Mouse (Mus musculus): ENCODE results near the gene Ccdc103. TPM values are rescaled to one million over a fixed set of nuclear protein-coding genes. Genes with fewer than 3 reads are reported as not detected.

The Ccdc103 gene
- polyA plus RNA-seq, 1 experiment = 0.13 TPM

GRCm38 (mm10) chr11:102879558-102879957 is 1.4 kb upstream of the Ccdc103 start:
- TF ChIP-seq GATA1 (IDR thresholded peaks at IDR 0.05; ENCODE audit: low read length) = no peak

GRCm38 (mm10) chr11:102881314-102882198 is 552 bp downstream of the Ccdc103 start:
- TF ChIP-seq GATA1 (IDR thresholded peaks at IDR 0.05; ENCODE audit: low read length) = no peak

- no peak for TF ChIP-seq GATA1 (IDR thresholded peaks at IDR 0.05; ENCODE audit: low read length)
Measured at GRCm38 (mm10) chr11:102884616-102885219, 3.7 kb downstream of the Ccdc103 start, which contains the start of gene Fam187a. Gene Fam187a (plus strand): TSS chr11:102885169.

- no peak for TF ChIP-seq GATA1 (IDR thresholded peaks at IDR 0.05; ENCODE audit: low read length)
Measured at GRCm38 (mm10) chr11:102887433-102887832, 6.4 kb downstream of the Ccdc103 start.

GRCm38 (mm10) chr11:102888135-102888534 is 7.1 kb downstream of the Ccdc103 start:
- TF ChIP-seq GATA1 (IDR thresholded peaks at IDR 0.05; ENCODE audit: low read length) = no peak

GRCm38 (mm10) chr11:102890096-102890495 is 9.1 kb downstream of the Ccdc103 start:
- TF ChIP-seq GATA1 (IDR thresholded peaks at IDR 0.05; ENCODE audit: low read length) = no peak

GRCm38 (mm10) chr11:102893015-102893651 is 12.1 kb downstream of the Ccdc103 start:
- no peak for TF ChIP-seq GATA1 (IDR thresholded peaks at IDR 0.05; ENCODE audit: low read length)

- no peak for TF ChIP-seq GATA1 (IDR thresholded peaks at IDR 0.05; ENCODE audit: low read length)
Measured at GRCm38 (mm10) chr11:102894716-102895115, 13.7 kb downstream of the Ccdc103 start.

GRCm38 (mm10) chr11:102895779-102896178 is 14.8 kb downstream of the Ccdc103 start:
- TF ChIP-seq GATA1 (IDR thresholded peaks at IDR 0.05; ENCODE audit: low read length) = no peak

- no peak for TF ChIP-seq GATA1 (IDR thresholded peaks at IDR 0.05; ENCODE audit: low read length)
Measured at GRCm38 (mm10) chr11:102896641-102897040, 15.6 kb downstream of the Ccdc103 start.

- no peak for TF ChIP-seq GATA1 (IDR thresholded peaks at IDR 0.05; ENCODE audit: low read length)
Measured at GRCm38 (mm10) chr11:102898408-102898807, 17.4 kb downstream of the Ccdc103 start.

- no peak for TF ChIP-seq GATA1 (IDR thresholded peaks at IDR 0.05; ENCODE audit: low read length)
Measured at GRCm38 (mm10) chr11:102900763-102901162, 19.8 kb downstream of the Ccdc103 start, which contains the start of gene Gfap. Gene Gfap (minus strand): TSS chr11:102900912.

GRCm38 (mm10) chr11:102901199-102901598 is 20.2 kb downstream of the Ccdc103 start:
- no peak for TF ChIP-seq GATA1 (IDR thresholded peaks at IDR 0.05; ENCODE audit: low read length)

GRCm38 (mm10) chr11:102902107-102902506 is 21.1 kb downstream of the Ccdc103 start:
- no peak for TF ChIP-seq GATA1 (IDR thresholded peaks at IDR 0.05; ENCODE audit: low read length)

GRCm38 (mm10) chr11:102903654-102904053 is 22.6 kb downstream of the Ccdc103 start:
- TF ChIP-seq GATA1 (IDR thresholded peaks at IDR 0.05; ENCODE audit: low read length) = no peak

GRCm38 (mm10) chr11:102911376-102911775 is 30.4 kb downstream of the Ccdc103 start:
- TF ChIP-seq GATA1 (IDR thresholded peaks at IDR 0.05; ENCODE audit: low read length) = no peak
